Mouse (Mus musculus) testis, adult 2 months (tissue): ENCODE measurements at regions not wholly inside any gene's neighbourhood (a gene's known extent, or its start where the extent isn't known, plus 50 kb on each side); places are given as distances from the start of the nearest gene placed in this dataset.

Experiments used
- H3K27ac ChIP-seq: fragments of 200-500 bp; 2 replicates; pipeline ENCODE4 v1.5.1; 2012; ENCODE audit warnings: low read depth, low read length; ENCODE audit not compliant: control insufficient read depth, insufficient read depth
- H3K27me3 ChIP-seq: fragments of 200-500 bp; 2 replicates; pipeline ENCODE4 v1.6.1; 2012; ENCODE audit warnings: mild to moderate bottlenecking, low read length, moderate library complexity; ENCODE audit not compliant: control insufficient read depth, insufficient read depth
- H3K36me3 ChIP-seq: fragments of 200-500 bp; 2 replicates; pipeline ENCODE4 v1.6.1; 2012; ENCODE audit warnings: mild to moderate bottlenecking, low read length; ENCODE audit not compliant: control insufficient read depth, insufficient read depth
- H3K4me1 ChIP-seq: fragments of 200-500 bp; 2 replicates; pipeline ENCODE4 v1.6.1; 2012; ENCODE audit warnings: low read length; ENCODE audit not compliant: control insufficient read depth, insufficient read depth
- H3K4me3 ChIP-seq: fragments of 200-500 bp; 2 replicates; pipeline ENCODE4 v1.5.1; 2012; ENCODE audit warnings: low read depth, mild to moderate bottlenecking, low read length, moderate library complexity, mixed read lengths; ENCODE audit not compliant: control insufficient read depth
- CTCF ChIP-seq: fragments of 200-500 bp; IDR thresholded peaks from 2 replicates; pipeline ENCODE4 v1.5.1; 2012; ENCODE audit warnings: low read depth, mild to moderate bottlenecking, inconsistent platforms, low read length, moderate library complexity; ENCODE audit not compliant: control insufficient read depth, insufficient read depth, insufficient replicate concordance
- POLR2A ChIP-seq: fragments of 200-500 bp; IDR thresholded peaks from 2 replicates; pipeline ENCODE4 v1.6.1; 2012; ENCODE audit warnings: low read depth, mild to moderate bottlenecking, inconsistent platforms, low read length, moderate library complexity; ENCODE audit not compliant: control insufficient read depth

- Histone ChIP-seq H3K27ac (no peak overlapping the region), H3K27me3 (no peaks in the 10 kb centered on the region), H3K36me3 (no peaks in the 10 kb centered on the region), H3K4me1 (no peaks in the 10 kb centered on the region), H3K4me3 (no peak overlapping the region)
- TF ChIP-seq CTCF: no peak
- no peak for TF ChIP-seq POLR2A
Observed at GRCm38 (mm10) chr1:137567526-137567925, 607.3 kb upstream of the Nr5a2 start.

DNA sequence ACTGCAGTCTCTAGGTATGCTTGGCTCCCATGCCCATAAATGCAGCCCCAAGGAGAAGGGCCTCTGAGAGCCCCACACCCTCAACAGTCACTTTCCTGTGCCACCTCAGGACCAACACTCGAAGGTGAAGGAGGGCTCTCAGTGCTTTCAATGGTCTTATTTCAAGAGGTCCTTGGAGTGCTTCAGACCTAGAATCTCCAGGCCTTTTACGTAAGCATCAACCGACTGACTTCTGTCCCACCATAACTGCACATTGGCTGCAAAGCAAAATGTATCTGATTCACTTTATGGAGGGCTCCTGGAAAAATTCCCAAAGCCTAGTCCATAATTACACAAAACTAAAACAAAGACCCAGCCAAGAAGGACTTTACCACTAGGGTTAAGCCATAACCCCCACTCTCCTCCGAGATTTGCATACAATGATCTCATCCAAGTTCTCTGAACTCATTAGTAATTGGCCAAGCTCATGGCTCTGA is 605.4 kb upstream of the Nr5a2 start:
- H3K4me1 ChIP-seq: no peaks in the 10 kb centered on the region
- no peak overlapping the region for H3K4me3 ChIP-seq
- H3K27me3 ChIP-seq: no peaks in the 10 kb centered on the region
- H3K36me3 ChIP-seq: no peaks in the 10 kb centered on the region
- TF ChIP-seq POLR2A: no peak
- no peak for TF ChIP-seq CTCF
- no peak overlapping the region for H3K27ac ChIP-seq

- H3K36me3 ChIP-seq: no peaks in the 10 kb centered on the region
- H3K27me3 ChIP-seq: no peaks in the 10 kb centered on the region
- H3K27ac ChIP-seq: no peak overlapping the region
- H3K4me3 ChIP-seq: no peak overlapping the region
- no peaks in the 10 kb centered on the region for H3K4me1 ChIP-seq
- TF ChIP-seq POLR2A (no peak), CTCF (no peak)
Observed at GRCm38 (mm10) chr1:137561686-137562085, 601.4 kb upstream of the Nr5a2 start.

GRCm38 (mm10) chr1:137560389-137561268 is 600.4 kb upstream of the Nr5a2 start:
- no peaks in the 10 kb centered on the region for H3K36me3 ChIP-seq
- no peaks in the 10 kb centered on the region for H3K4me1 ChIP-seq
- no peaks in the 10 kb centered on the region for H3K27me3 ChIP-seq
- no peak overlapping the region for H3K4me3 ChIP-seq
- no peak for TF ChIP-seq CTCF
- no peak for TF ChIP-seq POLR2A
- H3K27ac ChIP-seq: no peak overlapping the region

GRCm38 (mm10) chr1:137549659-137550058 is 589.4 kb upstream of the Nr5a2 start:
- Histone ChIP-seq H3K36me3 (no peaks in the 10 kb centered on the region), H3K4me3 (no peak overlapping the region), H3K27ac (no peak overlapping the region), H3K4me1 (no peaks in the 10 kb centered on the region), H3K27me3 (no peaks in the 10 kb centered on the region)
- TF ChIP-seq CTCF: no peak
- no peak for TF ChIP-seq POLR2A

- no peak for TF ChIP-seq POLR2A
- TF ChIP-seq CTCF: no peak
- Histone ChIP-seq H3K27ac (no peak overlapping the region), H3K36me3 (no peaks in the 10 kb centered on the region), H3K4me1 (no peaks in the 10 kb centered on the region), H3K4me3 (no peak overlapping the region), H3K27me3 (no peaks in the 10 kb centered on the region)
Observed at GRCm38 (mm10) chr1:137545666-137546065, 585.4 kb upstream of the Nr5a2 start.

DNA sequence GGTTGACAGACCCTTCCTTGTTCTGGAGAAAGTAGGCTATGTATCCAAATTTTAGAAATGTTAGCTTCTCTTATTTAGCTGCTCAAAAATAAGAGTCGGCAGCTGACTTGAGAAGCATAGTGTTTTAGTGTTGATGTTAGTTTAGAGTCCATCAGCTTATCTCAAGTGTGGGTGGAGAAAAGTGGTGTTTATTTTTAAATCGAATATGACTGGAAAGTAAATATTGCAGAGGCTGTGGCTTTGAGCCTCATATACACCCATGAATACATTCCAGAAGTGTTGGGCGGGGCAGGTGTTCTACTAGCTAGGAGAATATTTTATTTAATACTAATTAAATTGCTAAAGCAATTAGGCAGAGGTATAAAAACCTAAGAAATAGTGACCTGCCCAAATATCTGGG is 583.6 kb upstream of the Nr5a2 start:
- H3K36me3 ChIP-seq: no peaks in the 10 kb centered on the region
- no peaks in the 10 kb centered on the region for H3K27me3 ChIP-seq
- H3K4me1 ChIP-seq: no peaks in the 10 kb centered on the region
- TF ChIP-seq POLR2A (no peak), CTCF (no peak)
- H3K27ac ChIP-seq: no peak overlapping the region
- no peak overlapping the region for H3K4me3 ChIP-seq

GRCm38 (mm10) chr1:137541453-137541852 is 581.2 kb upstream of the Nr5a2 start:
- H3K27ac ChIP-seq: no peak overlapping the region
- H3K4me3 ChIP-seq: no peak overlapping the region
- no peaks in the 10 kb centered on the region for H3K27me3 ChIP-seq
- TF ChIP-seq CTCF (no peak), POLR2A (no peak)
- H3K4me1 ChIP-seq: no peaks in the 10 kb centered on the region
- H3K36me3 ChIP-seq: no peaks in the 10 kb centered on the region
